Mouse (Mus musculus): ENCODE measurements around the gene Lgals2. TPM values are rescaled to one million over a fixed set of nuclear protein-coding genes. Genes with fewer than 3 reads are reported as not detected.

Gene Lgals2
- total and polyA plus RNA-seq, 3 experiments: not detected

GRCm38 (mm10) chr15:78833582-78833981 lies 21.7 kb downstream of the Lgals2 start:
- H3K27ac ChIP-seq (ENCODE audit: control insufficient read depth, low read depth, low read length): no peak overlapping the region
- H3K4me3 ChIP-seq (ENCODE audit: control insufficient read depth in 1 of 2, insufficient read depth in 1 of 2, low read depth in 2 of 2, low read length in 2 of 2): no peak overlapping the region
- peaks cover 0 to 3% of the 10 kb centered on the region in 2 experiments; a peak in 2 of 4 replicates for H3K36me3 ChIP-seq (ENCODE audit: control insufficient read depth in 1 of 2, insufficient read depth in 2 of 2, low read length in 2 of 2)
- peaks cover 0 to 15% of the 10 kb centered on the region in 2 experiments; a peak in 3 of 4 replicates for H3K4me1 ChIP-seq (ENCODE audit: control insufficient read depth in 1 of 2, insufficient read depth in 2 of 2, low read length in 2 of 2)
- H3K9ac ChIP-seq (ENCODE audit: control insufficient read depth, low read depth, low read length, poor library complexity, severe bottlenecking): no peak overlapping the region
- no peaks in the 10 kb centered on the region for H3K27me3 ChIP-seq (ENCODE audit: control insufficient read depth in 1 of 2, insufficient read depth in 2 of 2, low read length in 2 of 2)
- no peak for TF ChIP-seq MXI1 (IDR thresholded peaks at IDR 0.05; ENCODE audit: low read depth, low read length)
- no peak for TF ChIP-seq ZKSCAN1 (IDR thresholded peaks at IDR 0.05; ENCODE audit: low read depth, low read length)
- TF ChIP-seq HCFC1 (IDR thresholded peaks at IDR 0.05; ENCODE audit: low read depth, low read length): no peak
- no peak for TF ChIP-seq GABPA (IDR thresholded peaks at IDR 0.05; ENCODE audit: low read depth, low read length)
- TF ChIP-seq CTCF (IDR thresholded peaks at IDR 0.05 in 2 of 3, conservative IDR thresholded peaks at IDR 0.05 in 1 of 3; ENCODE audit: control insufficient read depth in 1 of 3, insufficient read depth in 1 of 3, low read depth in 2 of 3, low read length in 3 of 3, poor library complexity in 1 of 3, severe bottlenecking in 1 of 3): no peak
- no peak for TF ChIP-seq POLR2AphosphoS2 (IDR thresholded peaks at IDR 0.05; ENCODE audit: low read length)
- no peak for TF ChIP-seq POLR2AphosphoS5 (IDR thresholded peaks at IDR 0.05; ENCODE audit: borderline replicate concordance, low read depth, low read length)
- no peak for TF ChIP-seq TBP (IDR thresholded peaks at IDR 0.05; ENCODE audit: low read depth, low read length)
- no peak for DNase-seq (ENCODE audit: low read depth, low spot score)
- H3K79me2 ChIP-seq (ENCODE audit: control insufficient read depth, insufficient read depth, low read length, poor library complexity): no peaks in the 10 kb centered on the region
- no peaks in the 10 kb centered on the region for H3K9me3 ChIP-seq (replicated peaks; ENCODE audit: insufficient read depth, low read length)

DNA sequence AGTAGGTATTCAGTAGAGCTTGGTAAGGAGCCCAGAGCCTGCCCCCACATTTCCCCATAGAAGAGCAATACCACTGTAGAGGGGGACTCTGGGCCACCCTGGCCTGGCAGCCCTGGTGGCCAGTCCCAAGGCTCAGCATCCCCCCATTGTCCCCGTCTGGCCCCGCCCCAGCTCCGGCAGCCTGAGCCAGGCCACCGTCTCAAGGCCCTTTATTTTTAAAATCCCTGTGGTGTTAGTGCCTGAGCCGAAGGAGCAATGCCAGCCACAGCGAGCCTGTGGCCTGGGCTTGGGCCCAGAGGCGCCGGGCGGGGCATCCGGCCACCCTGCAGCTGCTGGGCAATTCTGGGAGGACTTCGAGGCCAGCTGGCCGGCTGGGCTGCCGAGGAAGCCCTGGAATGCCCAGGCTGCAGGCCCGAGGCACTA lies 22.6 kb downstream of the Lgals2 start:
- DNase-seq (ENCODE audit: low read depth, low spot score): no peak
- no peaks in the 10 kb centered on the region for H3K27me3 ChIP-seq (ENCODE audit: control insufficient read depth in 1 of 2, insufficient read depth in 2 of 2, low read length in 2 of 2)
- no peak overlapping the region for H3K9ac ChIP-seq (ENCODE audit: control insufficient read depth, low read depth, low read length, poor library complexity, severe bottlenecking)
- H3K4me1 ChIP-seq (ENCODE audit: control insufficient read depth in 1 of 2, insufficient read depth in 2 of 2, low read length in 2 of 2): peaks cover 0 to 15% of the 10 kb centered on the region in 2 experiments; a peak in 3 of 4 replicates
- no peak overlapping the region for H3K27ac ChIP-seq (ENCODE audit: control insufficient read depth, low read depth, low read length)
- no peak overlapping the region for H3K4me3 ChIP-seq (ENCODE audit: control insufficient read depth in 1 of 2, insufficient read depth in 1 of 2, low read depth in 2 of 2, low read length in 2 of 2)
- no peaks in the 10 kb centered on the region for H3K9me3 ChIP-seq (replicated peaks; ENCODE audit: insufficient read depth, low read length)
- H3K79me2 ChIP-seq (ENCODE audit: control insufficient read depth, insufficient read depth, low read length, poor library complexity): no peaks in the 10 kb centered on the region
- TF ChIP-seq UBTF (IDR thresholded peaks at IDR 0.05; ENCODE audit: borderline replicate concordance, insufficient read depth, low read depth, low read length) (no peak), E2F4 (IDR thresholded peaks at IDR 0.05; ENCODE audit: borderline replicate concordance, low read depth, low read length) (no peak), GABPA (IDR thresholded peaks at IDR 0.05; ENCODE audit: low read depth, low read length) (no peak), NELFE (IDR thresholded peaks at IDR 0.05; ENCODE audit: low read depth, low read length) (no peak), POLR2AphosphoS2 (IDR thresholded peaks at IDR 0.05; ENCODE audit: low read length) (no peak), MAZ (IDR thresholded peaks at IDR 0.05; ENCODE audit: low read depth, low read length) (no peak), ZC3H11A (IDR thresholded peaks at IDR 0.05; ENCODE audit: low read depth, low read length) (no peak), JUND (IDR thresholded peaks at IDR 0.05; ENCODE audit: low read depth, low read length) (no peak), CHD2 (IDR thresholded peaks at IDR 0.05; ENCODE audit: low read length) (no peak), MXI1 (IDR thresholded peaks at IDR 0.05; ENCODE audit: low read depth, low read length) (no peak), MYC (IDR thresholded peaks at IDR 0.05; ENCODE audit: low read depth, low read length) (no peak), TBP (IDR thresholded peaks at IDR 0.05; ENCODE audit: low read depth, low read length) (no peak), MEF2A (IDR thresholded peaks at IDR 0.05; ENCODE audit: extremely low read depth, insufficient replicate concordance, low read depth, low read length, poor library complexity, severe bottlenecking) (no peak), ZKSCAN1 (IDR thresholded peaks at IDR 0.05; ENCODE audit: low read depth, low read length) (no peak), MYB (IDR thresholded peaks at IDR 0.05; ENCODE audit: low read depth, low read length) (no peak), USF1 (IDR thresholded peaks at IDR 0.05; ENCODE audit: low read depth, low read length) (no peak)
- peaks cover 0 to 3% of the 10 kb centered on the region in 2 experiments; a peak in 2 of 4 replicates for H3K36me3 ChIP-seq (ENCODE audit: control insufficient read depth in 1 of 2, insufficient read depth in 2 of 2, low read length in 2 of 2)
